Mouse (Mus musculus) heart, adult 9 months (tissue): ENCODE measurements around the gene Ube2ql1.

ENCODE experiments used
- DNase-seq, 2 experiments: peaks; one replicate each; pipeline ENCODE4 v3.0.0; 2022; ENCODE audit warnings: low spot score in 2 of 2

Ube2ql1 gene

GRCm38 (mm10) chr13:69739759-69740135, at the start of gene Ube2ql1:
Gene Ube2ql1, minus strand, starts transcription at chr13:69739889.
- peak; percentile 65 to 72 for DNase-seq

DNA sequence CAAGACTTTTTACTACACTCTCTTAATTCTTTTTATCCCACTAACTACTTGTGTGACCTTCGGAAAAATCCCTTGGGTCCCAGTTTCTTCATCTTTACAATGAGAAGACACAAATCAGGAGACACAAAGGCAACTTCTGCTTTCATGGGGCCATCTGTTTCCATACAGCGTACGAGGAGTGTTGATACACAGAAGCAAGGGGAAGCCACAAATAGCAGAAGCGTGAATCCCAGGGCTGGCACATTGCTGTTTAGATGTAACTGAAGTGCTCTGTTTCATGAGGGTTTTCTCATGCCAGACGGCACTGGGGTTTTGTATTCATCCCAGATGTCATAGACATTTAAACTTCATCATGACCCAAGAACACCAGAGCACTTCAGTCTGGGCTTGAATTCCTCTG, 49.0 kb upstream of the Ube2ql1 start:
- DNase-seq: no peak

DNA sequence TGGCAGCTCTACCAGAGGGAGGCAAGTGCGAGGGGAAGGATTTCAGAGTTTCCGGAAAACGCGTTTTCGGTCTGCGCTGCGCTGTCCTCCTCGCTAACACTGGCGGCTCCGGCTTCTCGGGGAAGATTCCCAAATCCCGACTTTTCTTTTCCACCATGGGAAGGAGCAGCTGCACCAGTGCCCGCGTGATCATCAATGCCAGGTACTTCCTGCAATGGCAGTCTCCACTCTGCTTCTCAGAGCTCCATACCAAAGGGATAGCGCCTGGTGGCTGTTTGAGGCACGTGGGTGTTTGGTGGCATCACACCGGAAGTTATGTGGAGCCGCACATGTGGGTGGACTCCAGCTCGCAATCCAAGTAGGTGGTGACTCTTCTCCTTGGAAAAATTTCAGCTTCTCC, 38.5 kb upstream of the Ube2ql1 start:
- no peak for DNase-seq

DNA sequence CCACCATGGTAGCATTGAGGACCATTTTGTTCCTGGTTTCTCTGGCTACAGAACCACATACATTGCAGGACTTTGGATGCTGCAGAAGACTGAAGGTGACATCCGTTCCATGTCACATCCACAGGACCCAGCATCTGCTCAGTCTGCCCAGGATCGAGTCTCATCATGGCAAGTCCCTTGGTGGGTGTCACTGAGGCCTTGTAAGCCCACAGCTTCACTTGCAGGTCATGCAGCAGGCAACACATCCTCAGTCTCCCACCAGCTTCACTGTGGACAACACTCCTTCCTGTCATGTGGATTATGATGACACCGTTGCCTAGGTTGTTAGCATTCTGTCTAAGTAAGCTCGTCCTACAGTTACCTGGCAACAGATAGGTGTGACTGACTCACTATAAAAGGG, 32.7 kb upstream of the Ube2ql1 start:
- DNase-seq: no peak

DNA sequence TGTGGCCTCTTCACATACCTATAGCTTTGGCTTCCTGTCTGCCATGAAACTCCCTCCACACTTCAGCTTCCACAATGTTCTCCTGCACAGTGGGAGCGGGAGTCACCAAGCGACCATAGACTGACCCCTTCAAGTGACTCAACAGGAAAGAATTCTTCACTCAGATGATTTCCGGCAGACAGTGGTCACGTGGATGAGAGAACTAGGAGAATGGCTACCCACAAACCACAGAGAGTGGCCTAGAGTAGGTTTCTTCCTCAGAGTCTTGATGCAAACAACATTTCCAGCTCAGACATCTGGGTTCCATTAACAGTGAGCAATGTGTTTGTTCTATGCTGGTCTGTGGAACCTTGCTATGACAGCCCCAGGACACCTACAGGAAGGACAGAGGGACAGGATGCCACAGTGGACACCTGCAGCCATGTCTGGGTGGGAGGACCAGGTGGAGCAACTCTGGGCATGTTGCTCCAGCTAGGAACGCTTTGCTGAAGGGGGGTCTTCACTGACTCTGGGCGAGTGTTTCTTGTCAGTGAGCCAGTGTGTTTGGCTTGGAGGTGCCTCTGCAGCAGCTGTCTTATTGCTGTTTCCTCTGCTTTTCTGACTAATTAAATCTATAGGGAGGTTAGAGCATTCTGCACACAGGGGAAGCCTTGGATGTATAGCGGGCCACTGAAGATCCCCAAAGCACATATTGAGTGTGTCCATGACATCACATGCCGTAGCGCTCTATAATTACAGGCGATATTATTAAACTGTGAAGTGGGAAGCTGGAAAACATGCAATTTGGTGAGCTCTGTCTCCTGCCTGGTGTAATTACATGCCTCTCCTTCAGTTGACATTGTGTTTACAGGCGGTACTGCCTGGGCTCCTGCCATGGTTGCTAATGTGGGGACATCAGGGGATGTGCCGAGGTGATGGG, 31.1 kb upstream of the Ube2ql1 start:
- DNase-seq: no peak

DNA sequence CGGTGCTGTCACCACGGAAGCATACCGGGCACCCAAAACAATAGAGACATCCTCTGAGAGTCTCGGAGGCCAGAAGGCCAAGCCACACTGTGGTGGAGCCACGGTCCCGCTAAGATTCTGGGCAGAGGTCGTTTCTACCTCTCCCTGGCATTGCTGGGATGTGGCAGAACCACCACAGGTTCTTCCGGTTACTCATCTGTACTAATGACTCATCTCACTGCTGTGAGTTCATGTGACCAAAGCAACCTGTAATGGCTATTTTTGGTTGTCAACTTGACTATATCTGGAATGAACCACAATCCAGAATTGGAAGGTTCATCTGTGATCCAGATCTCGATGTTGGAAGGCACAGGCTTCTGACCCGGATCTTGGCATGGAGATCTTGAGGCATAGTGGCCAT, 28.5 kb upstream of the Ube2ql1 start:
- DNase-seq: no peak

GRCm38 (mm10) chr13:69764646-69765045, 25.0 kb upstream of the Ube2ql1 start:
- no peak for DNase-seq

DNA sequence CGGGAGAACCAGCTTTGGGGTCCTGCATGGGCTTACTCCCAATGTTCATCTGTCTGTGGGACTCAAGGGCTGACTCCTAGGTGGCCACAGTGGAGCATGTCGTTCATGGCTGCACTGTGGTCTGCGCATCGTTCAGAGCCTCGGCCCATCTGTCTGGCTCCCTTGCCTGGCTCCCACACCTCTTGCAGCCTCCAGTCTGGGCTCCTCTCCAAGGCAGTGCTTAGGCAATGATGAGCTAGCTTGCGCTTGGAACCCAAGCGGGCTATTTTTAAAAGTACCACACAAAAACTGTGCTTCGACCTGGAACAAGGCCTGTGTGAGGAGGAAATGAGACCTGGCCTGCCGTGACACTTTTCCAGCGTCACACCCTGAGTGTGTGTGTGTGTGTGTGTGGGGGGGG, 21.7 kb upstream of the Ube2ql1 start:
- DNase-seq: peak; percentile 40 to 66

- no peak for DNase-seq
Measured at GRCm38 (mm10) chr13:69758979-69759378, 19.3 kb upstream of the Ube2ql1 start.

DNA sequence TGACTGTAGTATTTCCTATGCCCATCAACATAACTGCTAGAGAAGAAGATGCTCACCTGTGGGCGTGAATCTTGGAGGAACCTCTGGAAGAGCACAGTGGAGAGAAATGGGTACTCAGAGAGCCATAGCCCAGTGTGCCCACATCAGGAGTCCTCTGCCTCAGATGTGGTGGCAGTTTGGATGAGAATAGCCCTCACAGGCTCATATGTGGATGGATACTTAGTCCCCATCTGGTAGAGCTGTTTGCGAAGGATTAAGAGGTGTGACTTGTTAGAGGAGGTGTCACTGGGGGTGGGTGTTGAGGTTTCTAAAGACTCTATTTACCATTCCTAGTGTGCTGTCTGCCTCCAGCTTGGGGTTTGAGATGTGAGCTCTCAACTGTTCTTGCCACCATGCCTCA, 13.2 kb upstream of the Ube2ql1 start:
- DNase-seq: no peak

DNA sequence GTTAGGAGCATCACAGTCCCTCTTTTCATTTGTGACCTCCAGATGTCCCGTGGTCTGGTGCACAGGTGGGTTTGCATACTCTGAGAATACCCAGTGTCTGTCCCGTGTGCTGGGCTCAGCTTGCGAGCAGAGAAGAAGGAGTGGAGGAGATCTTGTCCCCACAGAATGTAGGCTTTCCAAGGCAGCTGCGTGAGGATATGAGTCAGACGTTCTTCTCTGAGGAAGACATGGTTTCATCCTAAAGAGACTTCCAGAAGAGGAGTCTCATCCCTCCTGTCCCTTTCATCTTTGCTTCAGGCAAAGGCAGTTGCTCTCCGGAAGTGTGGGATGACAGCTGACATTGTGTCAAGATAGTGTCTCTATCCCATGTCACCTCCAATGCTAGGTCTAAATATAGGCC, 11.8 kb upstream of the Ube2ql1 start:
- DNase-seq: no peak

GRCm38 (mm10) chr13:69748756-69749155, 9.1 kb upstream of the Ube2ql1 start:
- DNase-seq: no peak

GRCm38 (mm10) chr13:69740331-69741285, 919 bp upstream of the Ube2ql1 start:
- DNase-seq: peak; percentile 18 to 43

GRCm38 (mm10) chr13:69739091-69739758, 464 bp downstream of the Ube2ql1 start:
- no peak for DNase-seq

DNA sequence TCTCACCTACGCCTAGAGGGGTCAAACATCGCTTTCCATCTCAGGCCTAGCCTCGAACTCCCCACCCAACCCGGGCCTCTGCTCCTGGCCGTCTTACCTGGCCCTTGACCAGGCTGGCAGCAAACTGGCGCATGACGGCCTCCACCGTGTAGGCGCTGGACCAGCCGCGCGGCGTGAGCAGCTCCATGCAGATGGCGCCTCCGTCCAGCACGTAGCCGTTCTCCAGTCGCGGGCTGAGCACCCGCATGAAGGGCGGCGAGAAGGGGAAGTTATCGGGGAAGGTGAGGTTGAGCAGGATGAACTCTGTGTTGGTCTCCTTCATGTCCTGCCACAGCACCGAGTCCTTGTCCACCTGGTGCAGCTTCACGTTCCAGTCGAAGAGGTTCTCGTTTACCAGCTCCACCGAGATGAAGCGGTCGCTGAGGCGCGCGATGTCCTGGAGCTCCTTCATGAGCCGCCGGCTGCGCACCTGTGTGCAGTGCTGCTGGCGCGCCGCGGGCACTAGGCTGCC, 1.2 kb downstream of the Ube2ql1 start:
- peak in 1 of 2 experiments; percentile 14 for DNase-seq

DNA sequence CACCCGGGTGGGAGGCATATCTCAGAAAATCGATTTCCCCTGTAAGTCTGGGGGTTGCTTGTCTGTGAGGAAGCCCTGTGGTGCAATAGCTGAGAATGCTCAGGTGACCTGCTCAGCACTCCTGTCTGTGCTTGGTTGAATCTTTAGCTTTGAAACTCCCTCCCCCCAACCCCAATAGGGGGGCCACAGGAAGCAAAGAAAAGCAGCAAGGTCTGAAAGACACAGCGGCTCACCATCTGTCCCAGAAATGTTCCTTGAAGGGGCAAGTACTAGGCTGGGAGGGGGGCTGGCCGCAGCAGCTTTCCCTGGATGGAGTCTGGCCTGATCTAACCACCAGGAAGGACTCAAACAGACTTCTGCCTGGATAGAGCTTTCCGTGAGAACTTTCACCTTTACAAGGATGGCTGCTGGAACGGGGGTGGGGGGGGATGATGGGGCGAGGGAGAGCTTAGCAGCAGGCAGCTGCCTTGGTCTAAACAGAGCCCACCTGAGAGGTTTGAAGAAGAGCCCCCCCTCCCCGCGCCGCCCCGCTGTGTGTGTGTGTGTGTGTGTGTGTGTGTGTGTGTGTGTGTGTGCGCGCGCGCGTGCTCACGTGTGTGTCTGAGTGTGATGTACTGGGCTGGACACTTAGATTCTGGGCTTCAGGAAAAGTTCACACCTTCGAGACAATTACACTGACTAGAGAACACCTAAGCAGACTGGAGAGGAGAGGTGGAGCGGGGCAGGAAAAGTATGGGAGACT, 2.1 kb downstream of the Ube2ql1 start:
- DNase-seq: no peak

GRCm38 (mm10) chr13:69732636-69733035, 7.1 kb downstream of the Ube2ql1 start:
- peak; percentile 20 to 44 for DNase-seq

DNA sequence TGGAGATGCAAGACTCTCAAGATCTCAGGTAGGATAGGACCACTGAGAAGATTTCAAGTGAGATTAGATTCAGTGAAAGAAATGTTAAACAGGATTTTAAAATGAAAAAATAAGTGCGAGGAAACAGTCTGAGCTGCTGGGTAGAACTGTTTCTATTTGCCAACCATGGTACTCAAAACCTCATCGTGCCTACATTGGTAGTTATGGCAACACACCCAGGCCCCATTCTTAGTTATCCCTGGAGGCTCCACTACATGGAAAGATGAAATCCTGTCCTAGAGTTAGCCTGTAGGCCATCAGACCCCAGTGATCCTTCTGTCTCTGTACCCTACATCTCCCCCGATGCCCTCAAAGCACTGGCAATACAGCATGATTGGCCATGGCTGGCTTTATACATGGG, 14.3 kb downstream of the Ube2ql1 start:
- DNase-seq: no peak

DNA sequence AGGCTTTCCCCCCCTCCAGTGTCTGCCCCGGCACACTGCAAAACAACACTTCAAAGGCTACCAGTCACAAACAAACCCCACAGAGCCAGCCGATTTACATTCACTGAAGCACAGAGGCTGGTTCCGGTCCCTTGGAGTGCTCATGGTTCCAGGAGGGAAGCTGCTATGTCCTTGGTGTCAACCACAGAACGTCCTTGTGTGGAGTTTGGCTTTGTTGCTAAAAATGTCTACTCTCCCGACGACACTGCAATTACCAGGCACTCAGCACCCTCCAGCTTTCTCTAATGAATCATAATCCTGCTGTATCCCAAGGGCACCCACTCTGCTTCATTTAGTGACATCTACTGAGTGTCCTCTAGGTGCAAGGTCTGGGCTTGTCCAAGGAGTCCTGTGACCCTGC, 18.5 kb downstream of the Ube2ql1 start:
- peak in 1 of 2 experiments; percentile 2 for DNase-seq

DNA sequence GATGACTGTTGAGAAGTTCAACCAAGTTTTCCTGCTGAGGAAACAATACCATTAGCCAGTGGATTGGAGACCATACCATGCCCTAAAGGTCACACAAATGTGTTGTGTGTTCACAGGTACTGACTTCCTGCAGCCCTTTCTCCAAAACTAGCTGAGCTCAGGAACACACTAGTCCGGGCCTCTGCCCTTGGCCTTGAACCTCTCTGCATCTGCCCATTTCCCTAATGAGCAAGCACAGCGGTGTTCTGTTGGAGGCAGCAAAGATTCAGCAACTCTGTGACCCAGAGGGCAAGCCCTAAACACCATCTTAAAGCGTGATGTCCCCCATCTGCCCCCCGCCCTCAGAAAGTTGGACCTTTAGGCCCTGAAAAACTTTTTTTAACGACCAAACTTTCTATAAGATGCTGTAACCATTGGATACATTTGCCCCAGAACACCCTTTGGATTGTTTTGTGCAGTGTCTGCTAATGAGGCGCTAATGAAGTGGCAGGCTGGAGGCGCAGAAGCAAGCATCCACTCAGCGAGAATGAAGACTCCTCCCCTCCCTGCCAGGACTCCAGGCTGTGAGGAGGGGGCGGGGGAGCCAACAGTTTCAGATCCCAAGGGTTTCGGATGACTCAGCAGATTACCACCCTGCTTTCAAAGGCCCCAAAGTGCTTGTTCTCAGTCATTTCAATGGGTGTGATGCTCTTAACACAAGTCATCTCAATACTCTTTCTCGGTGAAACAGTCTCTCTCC, 21.7 kb downstream of the Ube2ql1 start:
- DNase-seq: no peak
